Mouse (Mus musculus) CD4-positive naive resting alpha-beta T cell, adult 76 days (primary cell): ENCODE results near the gene Slc22a17. TPM values are rescaled to one million over a fixed set of nuclear protein-coding genes. Genes with fewer than 3 reads are reported as not detected.

Experiments
- total RNA-seq: library from RNA; stranded (reverse); gene quantifications from one replicate; pipeline ENCODE4 v1.2.4, GENCODE M21; 2023

The Slc22a17 gene
- 2.0 TPM for total RNA-seq

DNA sequence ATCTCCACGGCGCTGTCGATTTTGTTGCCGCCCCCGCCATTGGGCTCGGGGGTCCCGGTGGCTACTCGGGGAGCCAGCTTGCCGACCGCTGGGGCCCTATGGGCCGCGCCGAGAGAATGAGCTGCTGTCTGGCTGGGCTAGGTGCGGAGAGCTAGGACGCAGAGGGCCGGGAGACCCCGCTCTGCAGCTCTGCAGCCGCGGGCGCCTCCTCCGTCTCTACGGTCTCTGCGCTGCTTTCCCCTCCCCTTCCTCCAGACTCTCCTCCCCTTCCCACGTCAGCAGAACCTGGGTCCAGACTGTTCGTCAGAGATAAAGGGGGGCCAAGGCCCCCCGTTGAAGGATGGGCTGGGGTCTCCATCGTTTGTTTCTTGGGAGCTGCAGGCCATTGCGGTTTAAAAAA is at the start of gene Slc22a17:
Gene Slc22a17 (minus strand): TSS at position 247 of the 400 bp plus-strand sequence.

GRCm38 (mm10) chr14:54935904-54936830 is 23.2 kb upstream of the Slc22a17 start, which contains the start of gene Cmtm5:
Gene Cmtm5 (plus strand): TSS chr14:54936261.

GRCm38 (mm10) chr14:54932645-54933150 is 19.8 kb upstream of the Slc22a17 start, which contains the start of gene Il25:
Gene Il25 (plus strand): TSS chr14:54932695.

GRCm38 (mm10) chr14:54925349-54926342 is 12.7 kb upstream of the Slc22a17 start, which contains the start of gene Efs:
Gene Efs (minus strand): TSS chr14:54926126.

DNA sequence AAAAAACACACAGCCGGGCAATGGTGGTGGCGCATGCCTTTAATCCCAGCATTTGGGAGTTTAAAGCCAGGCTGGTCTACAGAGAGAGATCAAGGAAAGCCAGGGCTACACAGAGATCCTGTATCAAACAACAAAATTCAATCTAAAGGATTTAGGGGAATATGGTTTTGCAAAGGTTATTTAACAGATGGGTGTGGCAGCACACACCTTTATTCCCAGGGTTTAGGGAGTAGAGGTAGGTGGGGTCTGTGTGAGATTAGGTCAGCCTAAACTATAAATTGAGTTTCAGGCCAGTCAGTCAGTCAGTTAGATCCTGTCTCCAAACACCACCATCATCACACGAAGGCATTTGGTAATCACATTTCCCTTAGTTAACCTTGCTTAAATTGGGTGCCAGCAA is 20.7 kb downstream of the Slc22a17 start, which contains the start of gene Pabpn1:
Gene Pabpn1 (plus strand): TSS at position 301 of the 400 bp plus-strand sequence.

DNA sequence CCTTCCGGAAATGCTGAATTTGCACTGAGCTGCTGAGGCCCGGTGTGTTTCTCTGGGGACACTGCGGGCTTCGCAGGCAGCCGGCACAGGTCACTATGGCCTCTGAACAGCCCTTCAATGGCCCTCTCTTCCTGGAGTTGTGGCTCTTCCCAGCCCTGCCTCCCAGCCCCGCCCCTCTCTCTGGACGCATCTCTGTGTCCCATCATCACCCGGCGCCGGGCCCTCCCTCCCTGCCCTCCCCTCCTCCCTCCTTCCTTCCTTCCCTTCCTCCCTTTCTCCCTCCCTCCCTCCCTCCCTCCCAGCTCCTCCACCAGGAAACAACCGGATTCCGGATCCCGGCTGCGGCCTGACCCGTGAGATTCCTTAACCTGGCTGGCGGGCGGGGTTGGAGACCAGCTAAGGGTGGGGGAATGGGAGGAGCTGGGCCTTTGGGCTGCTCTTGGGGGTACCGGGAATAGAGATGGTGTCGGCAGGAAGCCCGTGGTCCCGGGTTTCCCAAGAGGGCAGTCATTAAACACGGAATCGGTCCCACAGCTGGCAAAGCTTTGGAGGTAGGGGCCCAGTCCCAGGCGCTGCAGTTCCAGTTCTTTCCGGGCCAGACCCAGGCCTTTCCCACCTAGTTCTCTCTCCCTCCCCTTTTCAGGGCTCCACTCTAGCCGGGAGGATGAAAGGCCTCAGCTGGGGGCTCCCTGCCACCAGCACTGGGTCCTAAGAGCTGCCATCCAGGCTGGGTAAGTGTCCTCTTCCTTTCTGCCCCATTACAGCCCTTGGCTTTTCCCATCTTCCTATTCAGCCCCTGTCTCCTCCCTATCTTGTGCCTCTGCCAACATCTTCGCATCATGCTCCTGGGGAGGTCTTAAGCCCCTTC is 29.5 kb downstream of the Slc22a17 start, which contains the start of the genes Bcl2l2 and Gm20521:
Gene Bcl2l2 (plus strand): TSS at position 224 of the 868 bp plus-strand sequence.
Gene Gm20521 (plus strand): TSS at position 288 of the 868 bp plus-strand sequence.

GRCm38 (mm10) chr14:54877048-54877715 is 35.8 kb downstream of the Slc22a17 start, which contains the start of gene Ppp1r3e:
Gene Ppp1r3e (minus strand): TSS chr14:54877550.

DNA sequence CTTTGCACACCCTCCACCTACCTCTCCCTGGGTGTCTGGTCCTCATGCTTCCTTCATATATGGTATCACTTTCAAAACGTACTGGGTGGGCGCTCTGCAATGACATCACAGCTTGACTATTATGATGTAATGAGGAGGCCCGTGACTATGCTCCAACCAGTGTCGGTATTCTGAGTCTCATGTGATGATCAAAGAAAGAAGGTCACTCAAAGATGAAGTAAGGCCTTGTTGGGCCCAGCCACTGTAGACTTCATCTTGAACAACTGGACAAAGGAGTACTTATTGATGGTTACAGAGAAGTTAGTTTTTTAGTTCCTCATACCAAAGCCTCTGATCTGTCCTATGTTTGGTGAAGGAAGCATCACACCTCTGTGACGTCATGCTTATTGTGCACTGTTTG is 42.1 kb downstream of the Slc22a17 start, which contains the start of gene Homez:
Gene Homez (minus strand): TSS at position 101 of the 400 bp plus-strand sequence.

Other genes with a start within 250 kb of the Slc22a17 start
- gene 1700123O20Rik, start 226.9 kb downstream of the Slc22a17 start, total RNA-seq: 34.4 TPM
- gene Acin1, start 226.2 kb downstream of the Slc22a17 start, total RNA-seq: 601 TPM
- not detected for gene Gm29776, start 214.3 kb downstream of the Slc22a17 start, total RNA-seq
- not detected for gene Cebpe, start 201.0 kb downstream of the Slc22a17 start, total RNA-seq
- gene Slc7a8, start 131.2 kb downstream of the Slc22a17 start, total RNA-seq: 0.85 TPM
- gene Rnf212b, start 99.0 kb downstream of the Slc22a17 start, total RNA-seq: not detected
- gene Homez, start 42.2 kb downstream of the Slc22a17 start, total RNA-seq: 3.3 TPM
- 17.4 TPM for gene Ppp1r3e, start 35.6 kb downstream of the Slc22a17 start, total RNA-seq
- gene Bcl2l2, start 29.8 kb downstream of the Slc22a17 start, total RNA-seq: 1.4 TPM
- not detected for gene Gm20521, start 29.7 kb downstream of the Slc22a17 start, total RNA-seq
- gene Pabpn1, start 20.6 kb downstream of the Slc22a17 start, total RNA-seq: 243 TPM
- not detected for gene Efs, start 13.0 kb upstream of the Slc22a17 start, total RNA-seq
- gene Il25, start 19.6 kb upstream of the Slc22a17 start, total RNA-seq: not detected
- gene Cmtm5, start 23.1 kb upstream of the Slc22a17 start, total RNA-seq: not detected
- gene Myh6, start 53.8 kb upstream of the Slc22a17 start, total RNA-seq: not detected
- gene Gm17428, start 63.8 kb upstream of the Slc22a17 start, total RNA-seq: not detected
- not detected for gene Myh7, start 81.5 kb upstream of the Slc22a17 start, total RNA-seq
- 92.5 TPM for gene Ngdn, start 102.3 kb upstream of the Slc22a17 start, total RNA-seq
- gene Zfhx2, start 179.2 kb upstream of the Slc22a17 start, total RNA-seq: 21.5 TPM
- 4.0 TPM for gene Thtpa, start 181.7 kb upstream of the Slc22a17 start, total RNA-seq
- 104 TPM for gene Ap1g2, start 193.5 kb upstream of the Slc22a17 start, total RNA-seq
- gene Jph4, start 203.8 kb upstream of the Slc22a17 start, total RNA-seq: not detected